Mouse (Mus musculus) cortical plate, adult 2 months (tissue): ENCODE data around the gene Gm10840.

ENCODE experiments used
- CTCF ChIP-seq: fragments of 200-500 bp; IDR thresholded peaks from 2 replicates; pipeline ENCODE4 v1.5.1; 2011; ENCODE audit warnings: mild to moderate bottlenecking, control low read depth, low read length; ENCODE audit not compliant: insufficient read depth; ENCODE audit errors: extremely low read depth
- POLR2A ChIP-seq: fragments of 200-500 bp; IDR thresholded peaks from 2 replicates; pipeline ENCODE4 v1.6.1; 2011; ENCODE audit warnings: mild to moderate bottlenecking, low read length, control low read depth; ENCODE audit not compliant: insufficient read depth; ENCODE audit errors: extremely low read depth

- TF ChIP-seq CTCF, result no peak
- TF ChIP-seq POLR2A, result no peak
Measured at GRCm38 (mm10) chr11:106132516-106132915, 28.1 kb upstream of the Gm10840 start.
